11 mouse cellular contexts compared by ENCODE assay signal in the genomic region with DNA sequence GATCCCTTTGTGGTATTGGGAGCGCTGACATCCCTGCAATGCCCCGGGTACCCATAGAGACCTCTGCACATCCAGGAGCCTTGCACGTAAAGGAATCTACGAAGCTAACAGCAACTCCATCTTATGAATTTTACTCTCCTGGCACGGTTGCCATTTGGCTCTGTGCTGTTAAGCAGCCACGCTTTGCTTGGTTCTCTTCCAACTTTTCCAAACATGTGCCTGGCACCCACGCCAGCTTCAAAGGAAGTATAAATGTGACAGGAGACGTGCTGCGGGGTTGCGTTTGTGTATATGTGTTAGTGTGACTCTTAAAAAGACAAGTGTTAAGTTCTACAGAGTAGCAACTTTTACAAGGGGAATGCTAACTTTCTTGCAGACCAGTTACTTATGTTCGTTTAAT. TPM values are rescaled to one million over a fixed set of nuclear protein-coding genes. Genes with fewer than 3 reads are reported as not detected.
DNase-seq lines count a peak whose midpoint lies in the region; ATAC-seq and TF ChIP-seq lines count a peak whose summit lies in the region.
"Had no signal": no experiment of that assay in that cellular context is flagged by ENCODE, and none has a peak within 500 bp of the region (broad histone marks: within the 10 kb centered on the region; RNA-seq: fewer than 3 reads in every experiment).

No protein-coding gene starts in this region.

- 0 out of 2 replicates have a peak overlapping the region, but pooled peaks have one; percentile 97 for H3K4me2 ChIP-seq in intestine, embryonic 15.5 days (replicated peaks)
- H3K4me2 ChIP-seq in intestine, embryonic 16.5 days (ENCODE audit: low read depth, low read length): no peak overlapping the region; the same call in 1 of the 2 replicates

- no peak overlapping the region for H3K9ac ChIP-seq in intestine, embryonic 15.5 days
- no peak overlapping the region for H3K9ac ChIP-seq in intestine, embryonic 16.5 days (ENCODE audit: low read depth, low read length)
- H3K9ac ChIP-seq: liver, postnatal 0 days had no signal

- no peaks in the 10 kb centered on the region for H3K9me3 ChIP-seq in intestine, embryonic 15.5 days
- H3K9me3 ChIP-seq in intestine, embryonic 16.5 days (ENCODE audit: control insufficient read depth, low read length): no peaks in the 10 kb centered on the region

- WGBS in intestine, embryonic 15.5 days: 77% methylated on average over 11 of the region's 11 CpGs
- whole genome bisulfite sequencing in intestine, embryonic 16.5 days: 71% methylated on average over 11 of the region's 11 CpGs
- WGBS in lung, adult 2 months: 58% methylated on average over 11 of the region's 11 CpGs

- H3K27ac ChIP-seq in intestine, embryonic 15.5 days: no peak overlapping the region
- no peak overlapping the region for H3K27ac ChIP-seq in intestine, embryonic 16.5 days (ENCODE audit: low read length)

- peaks cover 11% of the 10 kb centered on the region; the same call in 1 of the 2 replicates for H3K4me1 ChIP-seq in intestine, embryonic 15.5 days (replicated peaks)
- peaks cover 5% of the 10 kb centered on the region; the same call in 1 of the 2 replicates for H3K4me1 ChIP-seq in intestine, embryonic 16.5 days (ENCODE audit: control insufficient read depth, insufficient read depth, low read length)
- no peaks in the 10 kb centered on the region for H3K4me1 ChIP-seq in lung, adult 2 months (ENCODE audit: control insufficient read depth, insufficient read depth, low read length)

- TF ChIP-seq CTCF in lung, adult 2 months (IDR thresholded peaks at IDR 0.05; ENCODE audit: insufficient read depth, low read length): no peak

- H3K36me3 ChIP-seq in intestine, embryonic 15.5 days: no peaks in the 10 kb centered on the region
- H3K36me3 ChIP-seq in intestine, embryonic 16.5 days (ENCODE audit: control insufficient read depth, insufficient read depth, low read length): no peaks in the 10 kb centered on the region

- no peak for TF ChIP-seq POLR2A in lung, adult 2 months (IDR thresholded peaks at IDR 0.05; ENCODE audit: borderline replicate concordance, extremely low read depth, low read depth, low read length)

- no peak overlapping the region for H3K4me3 ChIP-seq in intestine, embryonic 15.5 days (replicated peaks)
- no peak overlapping the region for H3K4me3 ChIP-seq in intestine, embryonic 16.5 days (ENCODE audit: low read length)
- H3K4me3 ChIP-seq in lung, adult 2 months (replicated peaks; ENCODE audit: extremely low read depth, low read depth, low read length): no peak overlapping the region

- peaks cover 23% of the 10 kb centered on the region for H3K27me3 ChIP-seq in intestine, embryonic 15.5 days (replicated peaks)
- H3K27me3 ChIP-seq in intestine, embryonic 16.5 days (replicated peaks; ENCODE audit: control insufficient read depth, insufficient read depth, low read length): peaks cover 18% of the 10 kb centered on the region

- peak; percentile 37 to 48 for DNase-seq in frontal cortex, postnatal 14 days (ENCODE audit: low spot score in 2 of 2)
- DNase-seq in left cerebral cortex, adult 18-20 months (ENCODE audit: low spot score in 2 of 2): peak; percentile 32 to 57
- peak; percentile 46 for DNase-seq in right cerebral cortex, postnatal 14 days
- no peak for DNase-seq in cerebellum, adult 18-20 months
- DNase-seq in lung, adult 2 months: no peak
- DNase-seq in ovary, postnatal 14 days (ENCODE audit: low spot score): no peak
- DNase-seq: liver, postnatal 0 days had no signal

- ATAC-seq in intestine, embryonic 15.5 days: no peak
- no peak for ATAC-seq in intestine, embryonic 16.5 days
- ATAC-seq: intestine, postnatal 0 days; liver, postnatal 0 days had no signal

RNA-seq across cellular contexts. Expression of gene Stac, which starts 1.0 kb away (rescaled TPM):
- polyA plus RNA-seq in intestine, embryonic 15.5 days (2015; fragmentation: Nextera tagmentation; extraction: Ambion mirVana): 3.3 and 3.5 TPM in 2 replicates
- 2.8 and 2.9 TPM in 2 replicates for polyA plus RNA-seq in intestine, embryonic 16.5 days (2015; fragmentation: Nextera tagmentation; extraction: Ambion mirVana)
- 1 to 10 TPM; 1.1 to 1.4 TPM for total RNA-seq in left cerebral cortex, adult 18-20 months (2021)
- 0.71 and 1.7 TPM in 2 replicates for polyA plus RNA-seq in lung, adult 2 months (2012; rRNA removed)
- total RNA-seq: MEL had no signal
- polyA plus RNA-seq: liver, postnatal 0 days had no signal

Comparison
In these comparisons a context has a peak if more than half of its experiments do, and no peak if none do; other contexts are left out.
1. DNase-seq: peak in frontal cortex, postnatal 14 days (2 of 2), left cerebral cortex, adult 18-20 months (2 of 2) and right cerebral cortex, postnatal 14 days (single experiment); none in cerebellum, adult 18-20 months (0 of 2), lung, adult 2 months (single experiment) and ovary, postnatal 14 days (single experiment).